Mouse (Mus musculus) mammary gland, adult 2 months (tissue): ENCODE data around the gene A230050P20Rik. TPM values are rescaled to one million over a fixed set of nuclear protein-coding genes. Genes with fewer than 3 reads are reported as not detected.

Source experiments
- polyA plus RNA-seq: library from polyadenylated mRNA; depleted of rRNA; stranded (reverse); fragments of >200 nt; gene quantifications from 2 replicates; pipeline ENCODE4 v1.2.3, GENCODE M21; 2012; ENCODE audit warnings: low replicate concordance; rRNA removed

A230050P20Rik gene
- 84.0 and 147 TPM in 2 replicates for polyA plus RNA-seq

DNA sequence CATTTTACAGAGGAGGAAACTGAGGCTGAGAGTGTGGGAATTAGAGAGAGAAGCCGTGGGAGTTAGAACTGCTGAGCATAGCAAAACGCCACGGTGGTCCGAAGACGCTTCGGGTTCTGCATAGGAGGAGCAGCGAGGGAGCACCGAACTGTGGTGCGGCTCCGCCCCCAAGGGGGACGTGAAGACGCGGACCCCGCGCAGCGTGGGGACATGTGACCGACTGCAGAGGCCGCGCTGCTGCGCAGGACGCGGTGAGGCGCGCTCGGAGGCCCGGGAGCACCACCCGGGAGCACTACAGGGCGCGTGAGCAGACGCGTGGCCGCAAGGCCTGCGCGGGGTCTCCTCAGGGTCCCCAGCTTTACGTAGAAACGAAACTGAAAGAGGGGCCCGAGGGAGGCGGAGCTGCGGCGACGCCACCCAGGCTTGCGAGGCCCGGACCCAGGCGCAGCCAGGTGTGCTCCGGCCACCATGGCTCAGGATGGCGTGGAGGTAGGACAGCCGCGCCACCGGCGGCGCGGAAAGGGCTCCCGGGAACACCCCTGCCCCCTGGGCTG lies at the start of gene A230050P20Rik:
Gene A230050P20Rik, plus strand, starts transcription at position 195 of the 554 bp plus-strand sequence.

GRCm38 (mm10) chr9:20879097-20879792 lies 10.8 kb downstream of the A230050P20Rik start, which contains the start of gene Angptl6:
Gene Angptl6, minus strand, starts transcription at chr9:20879727.

GRCm38 (mm10) chr9:20887704-20888385 lies 19.4 kb downstream of the A230050P20Rik start, which contains the start of gene Ppan:
Gene Ppan, plus strand, starts transcription at chr9:20888175.

GRCm38 (mm10) chr9:20898511-20899073 lies 30.1 kb downstream of the A230050P20Rik start, which contains the start of gene Eif3g:
Gene Eif3g, minus strand, starts transcription at chr9:20898623.

Other genes starting within 250 kb of the A230050P20Rik start
- gene Ubl5, start 225.8 kb upstream of the A230050P20Rik start, polyA plus RNA-seq, result 105 and 165 TPM in 2 replicates
- 41.6 and 91.3 TPM in 2 replicates for gene Fbxl12, start 223.9 kb upstream of the A230050P20Rik start, polyA plus RNA-seq
- gene Pin1, start 216.5 kb upstream of the A230050P20Rik start, polyA plus RNA-seq, result 16.0 and 19.1 TPM in 2 replicates
- 6.7 and 8.1 TPM in 2 replicates for gene Olfm2, start 122.3 kb upstream of the A230050P20Rik start, polyA plus RNA-seq
- gene Col5a3, start 53.6 kb upstream of the A230050P20Rik start, polyA plus RNA-seq, result 78.0 and 82.3 TPM in 2 replicates
- gene Rdh8, start 50.1 kb upstream of the A230050P20Rik start, polyA plus RNA-seq, result not detected in 2 replicates
- 7.2 and 8.4 TPM in 2 replicates for gene Angptl6, start 11.1 kb downstream of the A230050P20Rik start, polyA plus RNA-seq
- gene Ppan, start 19.5 kb downstream of the A230050P20Rik start, polyA plus RNA-seq, result 50.9 and 110 TPM in 2 replicates
- gene Eif3g, start 30.0 kb downstream of the A230050P20Rik start, polyA plus RNA-seq, result 83.8 and 108 TPM in 2 replicates
- 22.5 and 37.3 TPM in 2 replicates for gene Dnmt1, start 91.2 kb downstream of the A230050P20Rik start, polyA plus RNA-seq
- gene S1pr2, start 108.1 kb downstream of the A230050P20Rik start, polyA plus RNA-seq, result 16.7 and 18.1 TPM in 2 replicates
- 121 and 137 TPM in 2 replicates for gene Mrpl4, start 134.1 kb downstream of the A230050P20Rik start, polyA plus RNA-seq
- 38.8 and 51.8 TPM in 2 replicates for gene Icam1, start 147.3 kb downstream of the A230050P20Rik start, polyA plus RNA-seq
- gene Icam4, start 160.7 kb downstream of the A230050P20Rik start, polyA plus RNA-seq, result 0.84 and 1.0 TPM in 2 replicates
- 0.50 and 1.5 TPM in 2 replicates for gene Icam5, start 163.4 kb downstream of the A230050P20Rik start, polyA plus RNA-seq
- not detected in 2 replicates for gene Zglp1, start 198.5 kb downstream of the A230050P20Rik start, polyA plus RNA-seq
- 0.12 and 0.17 TPM in 2 replicates for gene Gm49373, start 204.5 kb downstream of the A230050P20Rik start, polyA plus RNA-seq
- 48.8 and 76.4 TPM in 2 replicates for gene Fdx1l, start 205.0 kb downstream of the A230050P20Rik start, polyA plus RNA-seq
- 2.9 and 25.7 TPM in 2 replicates for gene Gm38431, start 223.4 kb downstream of the A230050P20Rik start, polyA plus RNA-seq
- gene Raver1, start 223.4 kb downstream of the A230050P20Rik start, polyA plus RNA-seq, result 50.6 and 85.3 TPM in 2 replicates